18 mouse cellular contexts compared by ENCODE assay signal in the genomic region with DNA sequence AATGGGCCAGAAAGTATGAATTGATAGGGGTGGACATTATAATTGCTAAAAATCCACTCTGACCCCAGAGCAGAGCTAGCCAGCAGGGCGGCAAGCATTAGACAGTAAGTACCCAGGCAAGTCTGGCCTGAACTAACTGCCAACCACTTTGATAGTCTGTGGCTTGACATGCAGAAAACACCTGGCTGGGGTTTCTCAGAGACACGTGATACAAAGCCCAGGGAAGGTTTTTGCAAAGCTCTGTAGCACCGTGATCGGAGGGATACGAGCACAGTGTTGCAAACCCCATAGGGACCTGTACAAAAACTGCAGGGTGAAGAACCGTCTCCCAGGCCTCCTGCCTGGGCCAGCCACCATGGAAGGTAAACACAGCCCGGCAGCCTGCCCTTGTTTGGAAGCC.
"Had no signal": no experiment of that assay in that cellular context is flagged by ENCODE, and none has a peak within 500 bp of the region (broad histone marks: within the 10 kb centered on the region; RNA-seq: fewer than 3 reads in every experiment).

No protein-coding gene starts in this region.

- H3K4me2 ChIP-seq: liver, embryonic 15.5 days; lung, embryonic 15.5 days; midbrain, embryonic 12.5 days; midbrain, embryonic 15.5 days; neural tube, embryonic 13.5 days; neural tube, embryonic 15.5 days had no signal

- H3K36me3 ChIP-seq: liver, embryonic 15.5 days; lung, embryonic 15.5 days; midbrain, embryonic 12.5 days; midbrain, embryonic 15.5 days; neural tube, embryonic 13.5 days; neural tube, embryonic 15.5 days had no signal

- H3K27me3 ChIP-seq: liver, embryonic 15.5 days; lung, embryonic 15.5 days; midbrain, embryonic 12.5 days; midbrain, embryonic 15.5 days; neural tube, embryonic 13.5 days; neural tube, embryonic 15.5 days had no signal

- H3K9me3 ChIP-seq: liver, embryonic 15.5 days; lung, embryonic 15.5 days; midbrain, embryonic 15.5 days; neural tube, embryonic 13.5 days; neural tube, embryonic 15.5 days had no signal

- H3K27ac ChIP-seq: liver, embryonic 15.5 days; macrophage; midbrain, embryonic 12.5 days; midbrain, embryonic 15.5 days; neural tube, embryonic 13.5 days; neural tube, embryonic 15.5 days had no signal

- ATAC-seq: liver, postnatal 0 days; midbrain, embryonic 15.5 days had no signal

- H3K9ac ChIP-seq: liver, embryonic 15.5 days; liver, postnatal 0 days; lung, embryonic 15.5 days; midbrain, embryonic 12.5 days; midbrain, embryonic 15.5 days; neural tube, embryonic 13.5 days; neural tube, embryonic 15.5 days had no signal

- H3K4me3 ChIP-seq: liver, embryonic 15.5 days; lung, embryonic 15.5 days; midbrain, embryonic 12.5 days; midbrain, embryonic 15.5 days; neural tube, embryonic 13.5 days; neural tube, embryonic 15.5 days had no signal

- DNase-seq: liver, postnatal 0 days; lung, adult 2 months; lung, postnatal 14 days; lung, postnatal 36 days; retina, postnatal 1 day; right cerebral cortex, adult 18-20 months; right cerebral cortex, postnatal 25 days; right cerebral cortex, postnatal 4 days; spleen, adult 18-20 months; thymus, adult 18-20 months; thymus, postnatal 25 days had no signal
